ENCODE assay signal across 11 mouse cellular contexts in genomic region chr6:119860236-119860635, GRCm38 (mm10).
"Had no signal": no experiment of that assay in that cellular context is flagged by ENCODE, and none has a peak within 500 bp of the region (broad histone marks: within the 10 kb centered on the region; RNA-seq: fewer than 3 reads in every experiment).

No protein-coding gene starts in this region.

- DNase-seq: retina, postnatal 1 day; right cerebral cortex, adult 18-20 months; right cerebral cortex, postnatal 14 days; right cerebral cortex, postnatal 4 days; spleen, adult 18-20 months; thymus, adult 18-20 months; thymus, adult 2 months; thymus, postnatal 14 days; thymus, postnatal 25 days; thymus, postnatal 36 days; thymus, postnatal 4 days had no signal
